Mouse (Mus musculus) kidney, adult 2 months (tissue): ENCODE results near the gene D130043K22Rik.

ENCODE experiments used
- CTCF ChIP-seq: fragments of 200-500 bp; conservative IDR thresholded peaks from 2 replicates; pipeline ENCODE4 v1.5.1; 2011; ENCODE audit warnings: low read depth, mild to moderate bottlenecking, control low read depth, low read length, moderate library complexity, mixed read lengths; ENCODE audit not compliant: insufficient read depth, insufficient read length
- POLR2A ChIP-seq: fragments of 200-500 bp; IDR thresholded peaks from one replicate; pipeline ENCODE4 v1.6.1; 2011; ENCODE audit warnings: low read depth, low read length, control low read depth

DNA sequence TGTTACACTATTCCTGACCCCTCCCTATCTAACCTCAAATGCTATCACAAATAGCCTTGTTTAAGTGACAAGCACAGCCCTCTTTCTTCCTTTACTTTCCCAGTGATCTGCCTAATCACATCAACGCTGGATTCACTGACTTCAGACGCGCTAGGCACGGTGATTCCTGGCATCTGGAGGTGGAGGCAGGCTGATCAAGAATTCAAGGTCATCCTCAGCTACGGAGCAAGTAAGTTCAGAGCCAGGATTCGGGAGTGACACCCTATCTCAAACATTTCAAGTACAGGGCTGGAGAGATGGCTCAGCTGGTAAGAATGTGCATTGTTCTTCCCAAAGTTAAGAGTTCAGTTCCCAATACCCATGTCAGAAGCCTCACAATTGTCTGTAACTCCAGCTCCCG is 18.8 kb upstream of the D130043K22Rik start:
- TF ChIP-seq CTCF = no peak
- no peak for TF ChIP-seq POLR2A
